Mouse (Mus musculus): ENCODE results near the gene Bbs12. TPM values are rescaled to one million over a fixed set of nuclear protein-coding genes. Genes with fewer than 3 reads are reported as not detected.

Bbs12 gene
- polyA plus RNA-seq, 1 experiment from 2014 or later = 10.6 TPM

DNA sequence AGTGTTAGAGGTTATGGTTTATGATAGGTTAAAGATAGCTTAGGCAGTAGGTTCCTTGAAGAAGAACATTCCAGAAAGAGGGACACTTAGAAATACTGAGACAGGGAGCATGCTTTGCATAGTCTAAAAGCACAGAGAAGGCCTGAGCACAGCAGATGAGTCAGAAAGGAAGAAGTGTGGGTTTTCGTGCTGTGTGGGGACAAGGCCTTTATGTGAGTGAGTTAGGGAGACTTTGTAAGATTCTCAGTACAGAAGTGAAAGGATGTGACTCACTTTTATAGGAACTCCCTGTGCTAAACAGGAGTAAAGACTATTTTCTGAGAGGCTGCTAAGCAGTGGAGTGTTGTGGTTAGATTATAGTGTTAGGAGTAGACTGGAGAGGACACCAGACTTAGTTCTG, 1.0 kb downstream of the Bbs12 start:
- H3K4me3 ChIP-seq (ENCODE audit: low read length) = peak overlapping the region; percentile 83; the same call in 1 of the 2 replicates
- no peak for ATAC-seq (ENCODE audit: low FRiP score, low TSS enrichment)
- no peaks in the 10 kb centered on the region for H3K9me3 ChIP-seq (ENCODE audit: control insufficient read depth, low read length)
- no peak overlapping the region for H3K27ac ChIP-seq (ENCODE audit: low read depth, low read length)
- H3K4me1 ChIP-seq (ENCODE audit: control insufficient read depth, insufficient read depth, low read length) = no peaks in the 10 kb centered on the region
- H3K9ac ChIP-seq (ENCODE audit: low read depth, low read length) = no peak overlapping the region; the same call in 1 of the 2 replicates
- WGBS = 42% methylated on average over 1 of the region's 1 CpGs
- H3K36me3 ChIP-seq (ENCODE audit: control insufficient read depth, insufficient read depth, low read length) = no peaks in the 10 kb centered on the region
- H3K27me3 ChIP-seq (ENCODE audit: control insufficient read depth, insufficient read depth, low read length) = no peaks in the 10 kb centered on the region
- H3K4me2 ChIP-seq (replicated peaks; ENCODE audit: low read depth, low read length) = peak overlapping the region; percentile 68

GRCm38 (mm10) chr3:37316233-37316632, 3.9 kb downstream of the Bbs12 start:
- no peak for ATAC-seq (ENCODE audit: low FRiP score, low TSS enrichment)
- Histone ChIP-seq H3K9ac (ENCODE audit: low read depth, low read length) (no peak overlapping the region), H3K27ac (ENCODE audit: low read depth, low read length) (no peak overlapping the region), H3K4me3 (ENCODE audit: low read length) (no peak overlapping the region), H3K27me3 (ENCODE audit: control insufficient read depth, insufficient read depth, low read length) (no peaks in the 10 kb centered on the region), H3K36me3 (ENCODE audit: control insufficient read depth, insufficient read depth, low read length) (peaks cover 10% of the 10 kb centered on the region; the same call in 1 of the 2 replicates), H3K9me3 (ENCODE audit: control insufficient read depth, low read length) (no peaks in the 10 kb centered on the region), H3K4me1 (ENCODE audit: control insufficient read depth, insufficient read depth, low read length) (no peaks in the 10 kb centered on the region), H3K4me2 (replicated peaks; ENCODE audit: low read depth, low read length) (no peak overlapping the region)
- 98% methylated on average over 1 of the region's 1 CpGs for WGBS

GRCm38 (mm10) chr3:37324310-37324709, 12.0 kb downstream of the Bbs12 start:
- H3K4me3 ChIP-seq (ENCODE audit: low read length) = no peak overlapping the region
- H3K4me2 ChIP-seq (replicated peaks; ENCODE audit: low read depth, low read length) = no peak overlapping the region
- H3K9me3 ChIP-seq (ENCODE audit: control insufficient read depth, low read length) = no peaks in the 10 kb centered on the region
- no peaks in the 10 kb centered on the region for H3K27me3 ChIP-seq (ENCODE audit: control insufficient read depth, insufficient read depth, low read length)
- WGBS = 34% methylated on average over 3 of the region's 3 CpGs
- H3K9ac ChIP-seq (ENCODE audit: low read depth, low read length) = no peak overlapping the region
- H3K4me1 ChIP-seq (ENCODE audit: control insufficient read depth, insufficient read depth, low read length) = no peaks in the 10 kb centered on the region
- no peak overlapping the region for H3K27ac ChIP-seq (ENCODE audit: low read depth, low read length)
- peaks cover 7% of the 10 kb centered on the region; the same call in 1 of the 2 replicates for H3K36me3 ChIP-seq (ENCODE audit: control insufficient read depth, insufficient read depth, low read length)
- no peak for ATAC-seq (ENCODE audit: low FRiP score, low TSS enrichment)

DNA sequence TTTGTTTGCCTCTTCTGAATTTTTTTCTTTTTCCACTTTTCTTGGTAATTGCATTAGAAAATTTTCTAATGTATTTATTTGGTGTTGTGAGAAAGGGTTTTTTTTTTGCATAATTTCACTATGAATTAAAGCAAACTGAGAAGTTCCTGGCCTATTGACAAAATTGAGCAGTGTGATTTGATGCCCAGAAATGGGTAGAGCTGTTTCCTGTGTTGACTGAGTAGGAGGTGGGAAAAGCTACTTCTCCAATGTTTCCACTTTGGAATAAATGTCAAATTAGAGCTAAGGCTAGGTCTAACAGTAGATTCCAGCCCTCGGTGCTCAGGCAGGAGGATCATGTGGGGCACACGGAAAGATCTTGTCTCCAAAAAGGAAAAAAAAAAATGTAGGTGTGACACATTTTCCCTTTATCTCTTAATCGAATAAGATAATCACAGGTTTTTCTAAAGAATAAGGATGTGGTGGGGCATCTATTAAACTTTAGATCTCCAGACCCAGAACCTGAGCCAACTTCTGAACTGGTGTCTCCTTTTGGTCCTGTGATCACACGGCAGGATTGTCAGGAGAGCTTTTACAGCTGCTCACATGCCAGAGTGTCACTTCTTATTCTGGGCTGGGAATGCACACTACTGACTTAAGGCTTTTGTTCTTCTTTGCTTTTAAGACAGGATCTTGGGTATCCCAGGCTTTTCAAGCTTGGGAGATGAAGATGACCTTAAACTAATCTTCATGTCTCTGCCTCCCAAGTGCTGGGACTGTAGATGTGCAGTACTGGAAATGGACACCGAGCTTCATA, 13.2 kb downstream of the Bbs12 start:
- no peaks in the 10 kb centered on the region for H3K27me3 ChIP-seq (ENCODE audit: control insufficient read depth, insufficient read depth, low read length)
- no peak overlapping the region for H3K4me3 ChIP-seq (ENCODE audit: low read length)
- H3K9me3 ChIP-seq (ENCODE audit: control insufficient read depth, low read length) = no peaks in the 10 kb centered on the region
- no peak overlapping the region for H3K4me2 ChIP-seq (replicated peaks; ENCODE audit: low read depth, low read length)
- no peaks in the 10 kb centered on the region for H3K4me1 ChIP-seq (ENCODE audit: control insufficient read depth, insufficient read depth, low read length)
- no peak overlapping the region for H3K27ac ChIP-seq (ENCODE audit: low read depth, low read length)
- H3K36me3 ChIP-seq (ENCODE audit: control insufficient read depth, insufficient read depth, low read length) = no peaks in the 10 kb centered on the region
- H3K9ac ChIP-seq (ENCODE audit: low read depth, low read length) = no peak overlapping the region
- no peak for ATAC-seq (ENCODE audit: low FRiP score, low TSS enrichment)
- 71% methylated on average over 5 of the region's 5 CpGs for WGBS

DNA sequence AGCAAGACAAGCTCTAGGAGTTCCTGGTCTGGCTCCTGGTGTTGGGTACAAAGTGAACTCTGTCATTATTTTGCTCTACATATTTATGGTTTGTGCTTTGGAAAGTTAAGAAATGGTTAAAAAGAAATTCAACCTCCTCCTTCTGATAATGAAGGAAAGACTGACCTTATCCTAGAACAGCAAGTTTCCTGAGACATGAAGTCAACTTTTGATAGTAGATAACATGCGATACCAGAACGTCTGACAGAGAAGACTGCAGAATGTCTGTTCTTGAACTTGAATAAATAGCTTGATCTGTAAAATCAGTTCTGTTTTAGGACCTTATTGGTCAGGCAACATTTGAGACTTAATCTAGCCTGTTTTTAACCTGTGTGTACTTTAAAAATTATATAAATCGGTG, 14.3 kb downstream of the Bbs12 start:
- ATAC-seq (ENCODE audit: low FRiP score, low TSS enrichment) = no peak
- no peak overlapping the region for H3K9ac ChIP-seq (ENCODE audit: low read depth, low read length)
- no peaks in the 10 kb centered on the region for H3K9me3 ChIP-seq (ENCODE audit: control insufficient read depth, low read length)
- no peak overlapping the region for H3K4me2 ChIP-seq (replicated peaks; ENCODE audit: low read depth, low read length)
- no peak overlapping the region for H3K27ac ChIP-seq (ENCODE audit: low read depth, low read length)
- H3K4me3 ChIP-seq (ENCODE audit: low read length) = no peak overlapping the region
- H3K27me3 ChIP-seq (ENCODE audit: control insufficient read depth, insufficient read depth, low read length) = no peaks in the 10 kb centered on the region
- 85% methylated on average over 3 of the region's 3 CpGs for WGBS
- no peaks in the 10 kb centered on the region for H3K4me1 ChIP-seq (ENCODE audit: control insufficient read depth, insufficient read depth, low read length)
- no peaks in the 10 kb centered on the region for H3K36me3 ChIP-seq (ENCODE audit: control insufficient read depth, insufficient read depth, low read length)

- ATAC-seq (ENCODE audit: low FRiP score, low TSS enrichment) = no peak
These were observed 16.1 kb downstream of the Bbs12 start for GRCm38 (mm10) chr3:37328489-37328888.

DNA sequence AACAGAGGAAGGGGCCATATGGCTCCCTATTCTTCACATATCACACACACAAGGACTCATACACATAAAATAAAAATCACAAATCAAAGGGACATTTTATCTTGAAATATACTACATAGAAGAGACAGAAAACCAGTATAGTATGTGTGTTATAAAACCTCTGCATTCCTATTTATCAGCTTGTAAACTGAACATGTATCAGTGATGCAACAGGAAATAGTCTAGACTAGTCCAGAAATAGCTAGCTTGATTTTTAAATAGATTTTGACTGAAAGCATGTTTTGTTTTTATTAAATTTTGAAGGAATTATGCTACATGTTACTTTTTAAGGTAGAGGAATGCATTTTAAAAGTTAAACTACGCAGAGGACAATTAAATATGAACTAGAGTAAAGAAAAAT, 17.6 kb downstream of the Bbs12 start:
- no peak overlapping the region for H3K27ac ChIP-seq (ENCODE audit: low read depth, low read length)
- H3K4me2 ChIP-seq (replicated peaks; ENCODE audit: low read depth, low read length) = no peak overlapping the region
- 88% methylated on average over 1 of the region's 1 CpGs for WGBS
- no peaks in the 10 kb centered on the region for H3K4me1 ChIP-seq (ENCODE audit: control insufficient read depth, insufficient read depth, low read length)
- ATAC-seq (ENCODE audit: low FRiP score, low TSS enrichment) = no peak
- H3K36me3 ChIP-seq (ENCODE audit: control insufficient read depth, insufficient read depth, low read length) = no peaks in the 10 kb centered on the region
- H3K9me3 ChIP-seq (ENCODE audit: control insufficient read depth, low read length) = no peaks in the 10 kb centered on the region
- no peak overlapping the region for H3K9ac ChIP-seq (ENCODE audit: low read depth, low read length)
- H3K27me3 ChIP-seq (ENCODE audit: control insufficient read depth, insufficient read depth, low read length) = no peaks in the 10 kb centered on the region
- no peak overlapping the region for H3K4me3 ChIP-seq (ENCODE audit: low read length)

More at GRCm38 (mm10) chr3:37328489-37328888, 16.1 kb downstream of the Bbs12 start:
- Histone ChIP-seq H3K27me3 (ENCODE audit: control insufficient read depth, insufficient read depth, low read length) (no peaks in the 10 kb centered on the region), H3K27ac (ENCODE audit: low read depth, low read length) (no peak overlapping the region), H3K4me1 (ENCODE audit: control insufficient read depth, insufficient read depth, low read length) (no peaks in the 10 kb centered on the region), H3K4me3 (ENCODE audit: low read length) (no peak overlapping the region), H3K36me3 (ENCODE audit: control insufficient read depth, insufficient read depth, low read length) (no peaks in the 10 kb centered on the region), H3K9ac (ENCODE audit: low read depth, low read length) (no peak overlapping the region), H3K9me3 (ENCODE audit: control insufficient read depth, low read length) (no peaks in the 10 kb centered on the region), H3K4me2 (replicated peaks; ENCODE audit: low read depth, low read length) (no peak overlapping the region)
- 82% methylated on average over 2 of the region's 2 CpGs for WGBS

GRCm38 (mm10) chr3:37331999-37332449, 19.7 kb downstream of the Bbs12 start:
- Histone ChIP-seq H3K4me1 (ENCODE audit: control insufficient read depth, insufficient read depth, low read length) (no peaks in the 10 kb centered on the region), H3K27me3 (ENCODE audit: control insufficient read depth, insufficient read depth, low read length) (no peaks in the 10 kb centered on the region), H3K4me2 (replicated peaks; ENCODE audit: low read depth, low read length) (no peak overlapping the region), H3K27ac (ENCODE audit: low read depth, low read length) (no peak overlapping the region), H3K36me3 (ENCODE audit: control insufficient read depth, insufficient read depth, low read length) (no peaks in the 10 kb centered on the region), H3K4me3 (ENCODE audit: low read length) (no peak overlapping the region), H3K9ac (ENCODE audit: low read depth, low read length) (no peak overlapping the region), H3K9me3 (ENCODE audit: control insufficient read depth, low read length) (no peaks in the 10 kb centered on the region)
- 75% methylated on average over 6 of the region's 6 CpGs for WGBS
- ATAC-seq (ENCODE audit: low FRiP score, low TSS enrichment) = no peak

- H3K4me1 ChIP-seq (ENCODE audit: control insufficient read depth, insufficient read depth, low read length) = no peaks in the 10 kb centered on the region
- H3K36me3 ChIP-seq (ENCODE audit: control insufficient read depth, insufficient read depth, low read length) = no peaks in the 10 kb centered on the region
- no peak overlapping the region for H3K4me3 ChIP-seq (ENCODE audit: low read length)
- no peaks in the 10 kb centered on the region for H3K9me3 ChIP-seq (ENCODE audit: control insufficient read depth, low read length)
- no peak overlapping the region for H3K27ac ChIP-seq (ENCODE audit: low read depth, low read length)
- H3K27me3 ChIP-seq (ENCODE audit: control insufficient read depth, insufficient read depth, low read length) = no peaks in the 10 kb centered on the region
- 94% methylated on average over 4 of the region's 4 CpGs for WGBS
- no peak overlapping the region for H3K9ac ChIP-seq (ENCODE audit: low read depth, low read length)
- H3K4me2 ChIP-seq (replicated peaks; ENCODE audit: low read depth, low read length) = no peak overlapping the region
- no peak for ATAC-seq (ENCODE audit: low FRiP score, low TSS enrichment)
These were observed 21.7 kb downstream of the Bbs12 start for GRCm38 (mm10) chr3:37334053-37334452.
